Mouse (Mus musculus) limb, embryonic 12.5 days (tissue): Measurements from ENCODE around the gene Epha5. TPM values are rescaled to one million over a fixed set of nuclear protein-coding genes. Genes with fewer than 3 reads are reported as not detected.

Experiments used
- ATAC-seq: fragments of 200-750 bp; cut with Nextera tagmentation; 2 replicates; pipeline ENCODE4 v1.8.0; 2017; ENCODE audit warnings: low read depth, moderate TSS enrichment; ENCODE audit not compliant: insufficient number of reproducible peaks, insufficient read depth, low FRiP score, low TSS enrichment
- H3K27ac ChIP-seq: fragments of 300-500 bp; sonication (generic); 2 replicates; pipeline ENCODE4 v1.5.1; 2016; ENCODE audit warnings: mild to moderate bottlenecking, moderate library complexity
- H3K27me3 ChIP-seq: fragments of 300-500 bp; sonication (generic); 2 replicates; pipeline ENCODE4 v1.6.1; 2016; ENCODE audit warnings: mild to moderate bottlenecking, moderate library complexity
- H3K36me3 ChIP-seq: fragments of 300-500 bp; sonication (generic); 2 replicates; pipeline ENCODE4 v1.6.1; 2016; ENCODE audit warnings: mild to moderate bottlenecking, moderate library complexity
- H3K4me1 ChIP-seq: fragments of 300-500 bp; sonication (generic); replicated peaks from 2 replicates; pipeline ENCODE4 v1.6.1; 2016
- H3K4me2 ChIP-seq: fragments of 300-500 bp; sonication (generic); 2 replicates; pipeline ENCODE4 v1.6.1; 2016; ENCODE audit warnings: mild to moderate bottlenecking, moderate library complexity
- H3K4me3 ChIP-seq: fragments of 300-500 bp; sonication (generic); replicated peaks from 2 replicates; pipeline ENCODE4 v1.5.1; 2016; ENCODE audit warnings: mild to moderate bottlenecking
- H3K9ac ChIP-seq: fragments of 300-500 bp; sonication (generic); replicated peaks from 2 replicates; pipeline ENCODE4 v1.6.1; 2016; ENCODE audit warnings: mild to moderate bottlenecking, moderate library complexity
- H3K9me3 ChIP-seq: fragments of 300-500 bp; sonication (generic); 2 replicates; pipeline ENCODE4 v1.6.1; 2016; ENCODE audit warnings: mild to moderate bottlenecking, moderate library complexity
- WGBS: fragments of 180-500 bp; shearing (Covaris S2); methylation state at CpG from one replicate; pipeline ENCODE4 v1.1.7; 2016; 5-methylcytosine and 5-hydroxymethylcytosine counted together
- polyA plus RNA-seq: library from polyadenylated mRNA; unstranded; fragments of >200 nt; fragmentation: Nextera tagmentation; extraction: Ambion mirVana; gene quantifications from 2 replicates; pipeline ENCODE4 v1.2.1, GENCODE M21; 2016

Epha5 gene
- polyA plus RNA-seq, 1 experiment from 2014 or later, result 6.1 TPM

DNA sequence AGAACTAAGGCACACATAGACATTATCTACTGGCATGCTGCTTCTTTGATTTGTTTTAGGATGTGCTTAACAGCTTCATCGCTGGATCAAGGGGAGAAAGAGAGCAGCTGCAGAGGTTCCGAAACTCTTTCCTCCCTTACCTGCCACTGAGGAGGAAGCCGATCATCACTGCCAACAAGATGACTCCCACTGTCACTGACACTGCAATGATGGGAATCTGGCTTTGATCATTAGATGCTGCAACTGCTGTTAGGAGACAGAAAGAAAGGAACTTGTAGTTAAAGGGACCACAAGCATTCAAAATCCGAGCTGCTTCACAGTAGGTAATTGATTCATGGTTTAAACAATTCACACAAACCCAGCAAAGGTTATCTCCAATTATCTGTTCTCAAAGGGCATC is 275.0 kb downstream of the Epha5 start:
- Histone ChIP-seq H3K27me3 (no peaks in the 10 kb centered on the region), H3K4me3 (no peak overlapping the region), H3K4me2 (no peak overlapping the region), H3K9me3 (no peaks in the 10 kb centered on the region), H3K4me1 (no peaks in the 10 kb centered on the region), H3K36me3 (no peaks in the 10 kb centered on the region), H3K27ac (no peak overlapping the region), H3K9ac (no peak overlapping the region)
- WGBS, result 55% methylated on average over 4 of the region's 4 CpGs
- ATAC-seq, result no peak

DNA sequence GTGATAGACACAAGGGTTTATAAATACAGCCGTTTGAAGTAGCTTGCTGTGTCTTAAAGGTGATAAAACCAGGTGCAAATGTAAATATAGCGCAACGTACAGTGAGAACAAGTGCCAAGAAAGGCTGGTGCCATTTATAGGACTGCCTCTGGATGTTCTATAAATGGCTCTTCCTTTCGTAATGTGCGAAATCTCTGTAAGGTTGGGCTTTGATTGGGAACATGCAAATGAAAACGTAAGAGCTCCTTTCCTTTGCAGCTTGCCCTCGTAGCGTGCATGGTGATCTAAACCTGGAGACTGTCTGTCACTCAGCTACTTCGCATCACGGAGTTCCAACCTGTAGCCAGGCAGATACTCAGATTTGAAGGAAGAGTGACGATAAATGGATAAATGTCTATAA is 321.2 kb downstream of the Epha5 start:
- Histone ChIP-seq H3K4me2 (no peak overlapping the region), H3K4me1 (no peaks in the 10 kb centered on the region), H3K27me3 (no peaks in the 10 kb centered on the region), H3K9ac (no peak overlapping the region), H3K27ac (no peak overlapping the region), H3K36me3 (no peaks in the 10 kb centered on the region), H3K4me3 (no peak overlapping the region), H3K9me3 (no peaks in the 10 kb centered on the region)
- no peak for ATAC-seq
- 77% methylated on average over 11 of the region's 11 CpGs for WGBS

DNA sequence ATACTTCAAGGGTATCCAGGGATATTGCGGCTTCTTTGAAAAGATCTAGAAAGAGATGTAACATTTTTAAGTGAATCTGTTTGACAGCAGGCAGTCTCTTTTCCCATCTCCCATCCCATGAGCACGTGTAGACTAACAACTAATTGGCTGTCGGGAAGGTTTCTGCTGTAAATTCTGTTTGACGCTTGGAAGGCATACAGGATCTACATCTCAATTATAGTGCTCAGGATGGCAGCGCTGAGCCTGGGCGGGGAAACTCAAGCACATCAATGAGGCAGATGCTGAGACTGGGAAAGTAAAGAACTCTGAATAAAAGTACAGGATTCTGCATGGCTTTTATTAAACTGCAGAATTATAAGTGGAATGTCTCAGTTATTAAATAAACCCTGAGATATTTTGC is 335.9 kb downstream of the Epha5 start:
- no peaks in the 10 kb centered on the region for H3K4me1 ChIP-seq
- 57% methylated on average over 6 of the region's 6 CpGs for WGBS
- H3K9me3 ChIP-seq, result no peaks in the 10 kb centered on the region
- no peaks in the 10 kb centered on the region for H3K36me3 ChIP-seq
- no peak for ATAC-seq
- no peaks in the 10 kb centered on the region for H3K27me3 ChIP-seq
- H3K4me2 ChIP-seq, result no peak overlapping the region
- H3K27ac ChIP-seq, result no peak overlapping the region
- H3K9ac ChIP-seq, result no peak overlapping the region
- H3K4me3 ChIP-seq, result no peak overlapping the region

DNA sequence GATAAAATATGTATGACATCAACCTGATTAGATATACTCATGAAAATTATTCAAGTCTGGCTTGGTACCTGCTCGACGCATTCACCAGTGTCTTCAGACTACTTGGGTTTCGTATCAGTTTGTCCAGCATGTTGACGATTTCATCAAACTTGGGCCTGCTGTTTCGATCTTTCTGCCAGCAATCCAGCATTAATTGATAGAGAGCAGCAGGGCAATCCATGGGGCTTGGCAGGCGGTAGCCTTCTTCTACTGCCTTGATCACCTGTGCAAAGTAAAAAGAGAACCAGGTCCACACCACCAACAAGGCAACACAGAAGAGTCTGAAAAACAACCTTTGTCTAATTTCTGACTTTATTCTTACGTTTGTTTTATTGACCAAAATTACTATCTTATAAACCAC is 346.2 kb downstream of the Epha5 start:
- H3K36me3 ChIP-seq, result no peaks in the 10 kb centered on the region
- H3K4me2 ChIP-seq, result no peak overlapping the region
- H3K9me3 ChIP-seq, result no peaks in the 10 kb centered on the region
- H3K27ac ChIP-seq, result no peak overlapping the region
- no peak for ATAC-seq
- H3K4me3 ChIP-seq, result no peak overlapping the region
- no peaks in the 10 kb centered on the region for H3K4me1 ChIP-seq
- 88% methylated on average over 7 of the region's 7 CpGs for WGBS
- no peak overlapping the region for H3K9ac ChIP-seq
- H3K27me3 ChIP-seq, result no peaks in the 10 kb centered on the region

DNA sequence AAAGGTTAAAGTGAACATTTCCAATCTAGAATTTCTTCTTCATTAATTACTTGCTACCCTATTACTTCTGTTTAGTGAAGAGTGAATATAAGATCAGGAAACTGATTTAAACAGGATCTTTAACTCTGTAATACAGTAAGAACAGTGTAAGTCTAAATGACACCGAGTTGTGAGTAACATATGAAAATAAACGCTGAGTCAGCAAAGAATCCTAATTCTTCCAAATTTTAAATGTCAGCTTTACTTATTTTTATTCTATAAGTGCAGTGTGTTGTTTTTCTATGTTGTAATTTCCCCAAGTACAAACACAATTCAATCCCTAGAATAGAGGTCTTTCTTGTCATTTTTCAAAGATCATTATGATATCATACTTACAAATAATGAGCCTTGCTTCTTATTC is 363.3 kb downstream of the Epha5 start:
- H3K4me3 ChIP-seq, result no peak overlapping the region
- ATAC-seq, result no peak
- H3K27me3 ChIP-seq, result no peaks in the 10 kb centered on the region
- no peak overlapping the region for H3K9ac ChIP-seq
- H3K27ac ChIP-seq, result no peak overlapping the region
- no peaks in the 10 kb centered on the region for H3K9me3 ChIP-seq
- H3K4me1 ChIP-seq, result no peaks in the 10 kb centered on the region
- no peak overlapping the region for H3K4me2 ChIP-seq
- no peaks in the 10 kb centered on the region for H3K36me3 ChIP-seq
- 87% methylated on average over 2 of the region's 2 CpGs for WGBS

DNA sequence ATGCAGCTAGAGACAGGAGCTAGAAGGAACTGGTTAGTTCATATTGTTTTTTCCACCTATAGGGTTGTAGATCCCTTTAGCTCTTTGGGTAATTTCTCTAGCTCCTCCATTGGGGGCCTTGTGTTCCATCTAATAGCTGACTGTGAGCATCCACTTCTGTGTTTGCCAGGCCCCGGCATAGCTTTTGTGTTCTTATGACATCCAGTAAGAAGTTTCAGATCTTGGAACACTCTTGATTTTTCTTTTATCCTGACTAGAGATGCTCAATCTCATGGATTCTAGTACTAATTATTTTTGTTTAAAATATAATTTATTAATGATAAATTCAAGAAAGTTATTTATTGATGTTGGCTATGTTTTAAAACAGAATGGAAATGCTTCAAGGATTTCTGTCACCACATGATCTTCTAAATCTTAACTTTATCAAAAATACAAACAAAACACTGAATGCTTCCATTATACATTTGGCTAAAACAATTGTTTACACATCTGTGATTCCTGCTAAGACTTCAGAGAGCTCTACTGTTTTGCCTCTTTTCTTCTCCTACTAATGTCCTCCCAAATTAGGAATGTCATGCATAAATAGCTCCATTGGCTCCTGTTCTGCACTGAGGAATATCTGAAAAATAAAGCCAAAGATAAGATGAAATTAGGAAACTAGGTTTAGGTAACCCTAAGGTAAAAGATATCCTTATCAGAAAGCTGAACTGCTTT is 379.8 kb downstream of the Epha5 start:
- no peak for ATAC-seq
- Histone ChIP-seq H3K4me1 (no peaks in the 10 kb centered on the region), H3K9me3 (no peaks in the 10 kb centered on the region), H3K27ac (no peak overlapping the region), H3K27me3 (no peaks in the 10 kb centered on the region), H3K9ac (no peak overlapping the region), H3K4me3 (no peak overlapping the region), H3K4me2 (no peak overlapping the region), H3K36me3 (no peaks in the 10 kb centered on the region)
- WGBS, result 86% methylated on average over 1 of the region's 1 CpGs
